Mouse (Mus musculus) erythroblast, embryonic 14.5 days (primary cell): ENCODE results near the gene Yars. TPM values are rescaled to one million over a fixed set of nuclear protein-coding genes. Genes with fewer than 3 reads are reported as not detected.

Experiments
- H3K27me3 ChIP-seq: 2 replicates; pipeline ENCODE4 v1.6.1; 2012; ENCODE audit warnings: inconsistent platforms; ENCODE audit not compliant: control insufficient read depth
- H3K36me3 ChIP-seq: 2 replicates; pipeline ENCODE4 v1.6.1; 2012; ENCODE audit warnings: mild to moderate bottlenecking, inconsistent platforms; ENCODE audit not compliant: control insufficient read depth
- H3K4me1 ChIP-seq: 2 replicates; pipeline ENCODE4 v1.6.1; 2012; ENCODE audit warnings: inconsistent platforms; ENCODE audit not compliant: control insufficient read depth
- H3K4me3 ChIP-seq: replicated peaks from 2 replicates; pipeline ENCODE3; 2012; ENCODE audit warnings: moderate library complexity, mild to moderate bottlenecking, inconsistent platforms
- H3K9me3 ChIP-seq: 2 replicates; pipeline ENCODE4 v1.6.1; 2012; ENCODE audit warnings: low read length, inconsistent platforms, mixed read lengths; ENCODE audit not compliant: control insufficient read depth
- GATA1 ChIP-seq: IDR thresholded peaks from 2 replicates; pipeline ENCODE4 v1.6.1; 2012; ENCODE audit warnings: low read length, inconsistent platforms, mixed read lengths
- TAL1 ChIP-seq: IDR thresholded peaks from 3 replicates; pipeline ENCODE4 v1.6.1; 2012; ENCODE audit warnings: low read length, inconsistent platforms, mixed read lengths
- polyA plus RNA-seq: library from polyadenylated mRNA; stranded (reverse); fragments of >175 nt; gene quantifications from 2 replicates; pipeline ENCODE4 v1.2.3, GENCODE M21; 2012

The Yars gene
- polyA plus RNA-seq, 1 experiment, result 2.7 TPM

GRCm38 (mm10) chr4:129145943-129146342, 43.6 kb upstream of the Yars start:
- TF ChIP-seq GATA1 (no peak), TAL1 (no peak)
- Histone ChIP-seq H3K9me3 (no peaks in the 10 kb centered on the region), H3K4me1 (peaks cover 22% of the 10 kb centered on the region), H3K4me3 (no peak overlapping the region), H3K36me3 (peaks cover 47% of the 10 kb centered on the region), H3K27me3 (no peaks in the 10 kb centered on the region)

DNA sequence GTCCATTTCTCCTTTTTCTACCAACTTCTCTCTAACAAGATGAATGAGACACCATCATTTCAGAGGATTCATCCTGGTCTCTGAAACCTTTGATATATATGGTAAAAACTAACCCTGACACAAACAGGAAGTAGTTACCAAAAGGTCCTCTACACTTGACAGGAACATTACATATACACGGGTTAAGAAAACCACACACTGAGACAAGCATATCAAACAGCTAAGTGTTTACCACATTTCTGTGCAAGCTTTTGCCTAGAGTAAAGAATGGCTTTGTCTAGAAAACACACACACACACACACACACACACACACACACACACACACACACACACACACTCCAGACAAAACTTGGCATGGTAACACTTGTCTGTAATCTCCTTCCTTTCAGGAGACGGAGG, 43.2 kb upstream of the Yars start:
- TF ChIP-seq GATA1, result no peak
- no peak for TF ChIP-seq TAL1
- Histone ChIP-seq H3K27me3 (no peaks in the 10 kb centered on the region), H3K4me3 (no peak overlapping the region), H3K36me3 (peaks cover 51% of the 10 kb centered on the region), H3K4me1 (peaks cover 18% of the 10 kb centered on the region), H3K9me3 (no peaks in the 10 kb centered on the region)

DNA sequence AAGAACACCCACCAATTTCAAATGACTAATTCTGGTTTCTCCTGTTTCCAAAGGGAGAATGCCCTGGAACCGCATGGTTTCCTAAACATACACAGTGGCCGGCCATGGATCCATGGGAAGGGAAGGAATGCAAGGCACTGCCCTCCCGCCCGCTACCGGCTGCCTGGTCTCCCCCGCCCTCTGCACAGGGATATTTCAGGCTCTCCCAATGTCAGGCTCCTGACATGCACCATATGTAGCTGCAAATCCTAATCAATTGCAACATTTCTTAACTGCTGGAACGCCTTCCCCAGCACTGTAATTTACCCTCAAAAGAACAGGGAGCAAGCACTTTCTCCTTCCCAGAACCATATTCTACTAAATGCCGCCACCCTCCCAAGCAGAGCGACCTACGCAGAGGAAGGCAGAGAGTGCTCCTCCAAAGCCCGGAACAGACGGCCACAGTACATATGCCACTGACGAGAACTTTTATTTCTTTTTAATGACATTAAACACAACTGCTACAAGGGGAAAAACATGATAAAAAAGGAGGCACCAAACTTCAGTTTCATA, 41.9 kb upstream of the Yars start:
- Histone ChIP-seq H3K9me3 (no peaks in the 10 kb centered on the region), H3K4me3 (no peak overlapping the region), H3K4me1 (peaks cover 5% of the 10 kb centered on the region), H3K27me3 (no peaks in the 10 kb centered on the region), H3K36me3 (peaks cover 62% of the 10 kb centered on the region)
- TF ChIP-seq TAL1 (no peak), GATA1 (no peak)

- Histone ChIP-seq H3K9me3 (no peaks in the 10 kb centered on the region), H3K27me3 (no peaks in the 10 kb centered on the region), H3K4me1 (no peaks in the 10 kb centered on the region), H3K36me3 (peaks cover 71% of the 10 kb centered on the region), H3K4me3 (no peak overlapping the region)
- TF ChIP-seq TAL1 (no peak), GATA1 (no peak)
Measured at GRCm38 (mm10) chr4:129149321-129149720, 40.2 kb upstream of the Yars start.

- Histone ChIP-seq H3K4me3 (no peak overlapping the region), H3K4me1 (peaks cover 3% of the 10 kb centered on the region; the same call in 1 of the 2 replicates), H3K27me3 (no peaks in the 10 kb centered on the region), H3K36me3 (peaks cover 82% of the 10 kb centered on the region), H3K9me3 (no peaks in the 10 kb centered on the region)
- no peak for TF ChIP-seq GATA1
- TF ChIP-seq TAL1, result no peak
Measured at GRCm38 (mm10) chr4:129151276-129151811, 38.2 kb upstream of the Yars start.

- Histone ChIP-seq H3K4me3 (no peak overlapping the region), H3K36me3 (peaks cover 69% of the 10 kb centered on the region), H3K4me1 (peaks cover 25% of the 10 kb centered on the region), H3K27me3 (no peaks in the 10 kb centered on the region), H3K9me3 (no peaks in the 10 kb centered on the region)
- no peak for TF ChIP-seq GATA1
- no peak for TF ChIP-seq TAL1
Measured at GRCm38 (mm10) chr4:129157541-129157940, 32.0 kb upstream of the Yars start.

GRCm38 (mm10) chr4:129158549-129158948, 31.0 kb upstream of the Yars start:
- H3K27me3 ChIP-seq, result no peaks in the 10 kb centered on the region
- peaks cover 62% of the 10 kb centered on the region for H3K36me3 ChIP-seq
- no peak overlapping the region for H3K4me3 ChIP-seq
- H3K4me1 ChIP-seq, result peaks cover 25% of the 10 kb centered on the region
- TF ChIP-seq TAL1 (no peak), GATA1 (no peak)
- H3K9me3 ChIP-seq, result no peaks in the 10 kb centered on the region

GRCm38 (mm10) chr4:129161076-129161475, 28.5 kb upstream of the Yars start:
- Histone ChIP-seq H3K27me3 (no peaks in the 10 kb centered on the region), H3K4me1 (peaks cover 24% of the 10 kb centered on the region), H3K4me3 (no peak overlapping the region), H3K36me3 (peaks cover 53% of the 10 kb centered on the region), H3K9me3 (no peaks in the 10 kb centered on the region; the same call in 1 of the 2 replicates)
- TF ChIP-seq TAL1, result no peak
- TF ChIP-seq GATA1, result no peak

DNA sequence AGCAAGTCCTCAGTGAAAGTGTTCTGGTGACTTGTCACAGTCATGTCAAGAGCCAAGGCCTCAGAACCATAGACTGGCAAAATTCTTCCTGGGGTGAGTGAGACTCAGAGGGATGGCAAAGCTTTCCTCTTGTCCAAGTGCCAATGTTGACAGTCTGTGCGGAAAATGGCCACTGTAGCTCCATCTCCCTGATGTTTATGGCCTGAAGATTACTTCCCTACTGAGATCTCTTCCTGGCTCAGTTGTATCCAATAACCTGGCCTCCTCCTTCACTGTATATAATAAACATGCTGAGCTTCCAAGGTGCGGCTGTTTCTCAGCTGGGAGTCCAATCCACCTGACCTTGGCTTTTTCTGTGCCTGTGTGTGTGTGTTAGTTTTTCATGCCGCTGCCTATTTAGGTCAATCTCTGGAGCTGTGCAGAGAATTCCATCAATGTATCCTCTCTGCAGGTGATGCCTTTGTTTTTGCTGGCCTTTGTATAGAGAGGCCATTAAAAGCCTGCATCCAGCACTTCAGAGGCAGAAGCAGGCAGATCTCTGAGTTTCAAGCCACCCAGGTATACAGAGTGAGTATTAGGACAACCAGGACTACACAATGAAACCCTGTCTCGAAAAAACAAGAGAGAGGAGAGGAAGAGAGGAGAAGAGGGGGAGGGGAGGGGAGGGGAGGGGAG, 27.8 kb upstream of the Yars start:
- Histone ChIP-seq H3K9me3 (no peaks in the 10 kb centered on the region; the same call in 1 of the 2 replicates), H3K36me3 (peaks cover 48% of the 10 kb centered on the region), H3K27me3 (no peaks in the 10 kb centered on the region), H3K4me1 (peaks cover 21% of the 10 kb centered on the region), H3K4me3 (no peak overlapping the region)
- no peak for TF ChIP-seq GATA1
- no peak for TF ChIP-seq TAL1

DNA sequence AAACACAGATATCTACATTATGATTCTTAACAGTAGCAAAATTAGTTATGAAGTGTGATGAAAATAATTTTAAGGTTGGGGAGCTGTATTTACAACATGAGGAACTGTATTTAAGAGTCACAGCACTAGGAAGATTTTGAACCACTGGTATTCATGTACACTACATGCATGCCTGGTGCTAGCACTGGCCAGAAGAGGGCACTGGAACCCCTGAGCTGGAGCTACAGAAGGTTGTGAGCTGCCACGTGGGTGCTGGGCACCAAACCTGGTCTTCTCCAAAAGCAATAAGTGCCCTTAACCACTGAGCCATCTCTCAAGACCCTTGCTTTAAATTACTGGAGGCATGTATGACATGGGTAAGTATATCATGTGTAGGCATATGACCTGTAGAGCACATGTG, 17.0 kb upstream of the Yars start:
- Histone ChIP-seq H3K27me3 (no peaks in the 10 kb centered on the region), H3K4me3 (no peak overlapping the region), H3K36me3 (peaks cover 61% of the 10 kb centered on the region), H3K4me1 (no peaks in the 10 kb centered on the region), H3K9me3 (no peaks in the 10 kb centered on the region; the same call in 1 of the 2 replicates)
- TF ChIP-seq GATA1, result no peak
- no peak for TF ChIP-seq TAL1
